Mouse (Mus musculus) embryo, embryonic 9.5 days (tissue): ENCODE measurements around the gene Tcta.
"Not testable (repeated sequence)": the region's sequence is repeated elsewhere in the genome, so short reads cannot be mapped to it uniquely, and the experiment has no call there.

Experiments used
- DNase-seq: peaks from one replicate; pipeline ENCODE4 v3.0.0-alpha.2; 2017; ENCODE audit errors: extremely low spot score

The Tcta gene

GRCm38 (mm10) chr9:108305629-108306520 lies at the start of gene Tcta, which contains the start of gene Rhoa:
Tcta (minus strand) TSS chr9:108306160.
Rhoa (plus strand) TSS chr9:108306129.
- DNase-seq = peak; percentile 97

DNA sequence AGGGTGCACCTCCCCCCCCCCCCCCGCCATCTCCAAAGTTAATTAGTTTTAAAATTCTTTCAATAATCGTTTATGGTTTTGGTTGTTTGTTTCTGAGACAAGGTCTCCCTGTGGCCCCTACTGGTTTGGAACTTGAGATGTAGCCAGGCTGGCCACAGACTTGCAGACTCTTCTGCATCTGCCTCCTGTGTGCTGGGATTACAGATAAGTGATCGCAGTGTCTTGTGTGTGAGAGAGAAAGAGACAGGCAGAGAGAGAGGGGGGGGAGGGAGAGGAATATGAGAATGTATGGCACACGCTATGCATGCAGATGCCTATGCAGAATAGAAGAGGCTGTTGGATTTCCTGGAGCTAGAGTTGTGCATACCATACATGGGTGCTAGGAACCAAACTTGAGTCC lies 43.8 kb upstream of the Tcta start:
- DNase-seq = no peak

GRCm38 (mm10) chr9:108348290-108348680 lies 42.3 kb upstream of the Tcta start:
- DNase-seq = no peak

- DNase-seq = peak; percentile 91
These were observed 41.8 kb upstream of the Tcta start, which contains the start of gene Usp4 for GRCm38 (mm10) chr9:108347540-108348289. Usp4 (plus strand) TSS chr9:108347853.

DNA sequence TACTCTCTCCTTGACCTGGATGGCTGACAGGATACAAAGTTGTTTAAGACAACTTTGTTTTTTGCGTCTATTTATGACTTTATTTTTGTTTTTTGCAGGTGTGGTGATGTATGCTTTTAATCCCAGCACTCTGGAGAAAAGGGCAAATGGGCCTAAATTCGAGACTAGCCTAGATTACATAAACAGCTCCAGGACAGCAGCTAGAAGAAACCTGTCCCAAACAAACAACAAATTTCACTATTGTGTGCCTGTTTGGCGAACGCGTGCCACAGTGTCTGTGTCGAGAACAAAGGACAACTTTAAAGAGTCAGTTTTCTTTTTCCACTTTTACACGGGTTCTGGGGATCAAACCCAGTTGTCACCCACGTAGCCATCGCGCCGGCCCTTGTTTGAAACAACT lies 41.1 kb upstream of the Tcta start:
- DNase-seq = no peak

DNA sequence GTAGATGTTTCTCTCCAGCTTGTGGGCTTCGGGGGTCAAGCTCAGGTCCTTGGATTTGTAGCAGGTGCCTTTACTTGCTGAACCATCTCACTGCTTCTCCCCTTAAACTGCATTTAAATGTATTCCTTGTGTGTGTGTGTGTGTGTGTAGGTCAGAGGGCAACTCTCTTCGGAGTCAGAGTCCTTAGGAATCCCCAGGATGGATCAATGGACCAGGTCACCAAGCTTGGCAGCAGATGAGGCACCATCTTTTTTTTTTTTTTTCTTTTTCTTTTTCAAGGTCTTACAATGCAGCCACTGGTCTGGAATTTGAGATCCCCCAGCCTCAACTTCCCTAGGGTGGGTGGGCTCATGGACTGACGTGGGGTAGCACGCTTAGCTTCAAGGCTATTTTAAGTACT lies 38.5 kb upstream of the Tcta start:
- DNase-seq = no peak

GRCm38 (mm10) chr9:108343835-108344234 lies 37.9 kb upstream of the Tcta start:
- DNase-seq = no peak

- DNase-seq = no peak
These were observed 37.4 kb upstream of the Tcta start for GRCm38 (mm10) chr9:108343331-108343730.

GRCm38 (mm10) chr9:108342301-108342831 lies 36.4 kb upstream of the Tcta start:
- no peak for DNase-seq

DNA sequence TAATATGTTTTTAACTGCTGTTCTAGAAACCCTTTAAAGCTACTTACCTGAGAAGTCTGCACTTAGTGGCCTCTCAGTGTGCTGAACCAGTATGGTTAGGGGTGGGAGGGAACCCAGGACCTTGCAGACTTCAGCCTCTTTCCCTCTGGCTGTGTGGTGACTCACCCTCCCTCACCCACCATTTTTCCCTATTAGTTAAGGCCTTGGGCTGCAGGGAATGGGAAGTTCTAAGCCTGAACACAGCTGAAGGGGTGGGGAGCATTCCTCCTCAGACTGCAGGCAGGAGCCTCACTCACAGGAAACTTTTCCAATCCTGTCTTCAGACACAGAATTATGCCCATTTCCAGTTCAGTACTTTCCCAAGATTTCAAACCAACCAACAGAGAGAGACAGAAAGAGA lies 35.8 kb upstream of the Tcta start:
- DNase-seq = no peak

GRCm38 (mm10) chr9:108341139-108341475 lies 35.1 kb upstream of the Tcta start:
- DNase-seq = no peak

DNA sequence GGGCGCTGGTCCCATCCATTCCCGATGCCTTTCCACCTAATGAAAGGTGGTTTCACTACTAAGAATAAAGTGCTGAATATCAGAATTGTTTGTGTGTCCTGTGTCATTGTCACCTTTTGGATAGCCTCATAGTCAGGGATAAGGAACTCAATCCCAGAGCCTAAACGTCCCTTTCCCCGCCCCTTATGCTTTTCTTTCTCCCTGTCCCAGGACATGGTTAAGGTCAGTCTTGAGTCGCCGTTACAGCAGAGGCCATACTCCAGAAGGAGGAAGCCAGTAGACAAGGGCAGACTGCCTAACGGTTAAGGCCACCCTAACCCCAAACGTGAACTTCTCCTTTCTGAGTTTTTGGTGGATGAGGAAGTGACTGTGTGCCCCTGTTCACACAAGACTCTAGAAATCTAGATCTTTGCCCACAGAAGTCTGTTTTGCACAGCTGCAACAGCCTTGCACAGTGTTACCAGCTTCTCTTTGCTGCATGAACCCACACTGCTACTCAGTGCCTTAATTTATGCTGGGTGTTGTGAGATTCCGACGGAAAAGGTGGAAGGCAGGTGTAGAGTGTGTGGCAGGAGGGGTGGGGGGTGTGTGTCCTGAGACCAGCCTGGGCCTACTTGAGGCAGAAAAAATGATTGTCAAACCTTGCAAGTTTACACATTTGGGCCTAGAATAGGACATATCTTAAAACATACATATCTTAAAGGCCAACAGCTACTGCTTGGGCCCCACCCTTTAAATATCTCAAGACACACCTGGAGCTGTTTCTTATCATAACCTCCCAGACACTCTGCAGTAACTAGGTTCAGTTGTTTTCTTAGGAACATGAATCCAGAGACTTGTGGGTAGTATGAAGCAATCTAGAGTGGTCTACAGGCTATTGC lies 34.5 kb upstream of the Tcta start:
- no peak for DNase-seq

DNA sequence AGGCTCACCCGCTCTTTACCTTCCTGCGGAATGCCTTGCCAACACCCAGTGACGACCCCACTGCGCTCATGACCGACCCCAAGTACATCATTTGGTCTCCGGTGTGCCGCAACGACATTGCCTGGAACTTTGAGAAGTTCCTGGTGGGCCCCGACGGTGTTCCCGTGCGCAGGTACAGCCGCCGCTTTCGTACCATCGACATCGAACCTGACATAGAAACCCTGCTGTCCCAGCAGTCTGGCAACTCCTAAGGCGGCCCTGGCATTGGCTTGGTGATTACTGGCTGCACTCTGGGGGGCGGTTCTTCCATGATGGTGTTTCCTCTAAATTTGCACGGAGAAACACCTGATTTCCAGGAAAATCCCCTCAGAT lies 33.9 kb upstream of the Tcta start:
- DNase-seq = peak; percentile 29

- DNase-seq = peak; percentile 92
These were observed 33.2 kb upstream of the Tcta start, which contains the start of gene Gpx1 for GRCm38 (mm10) chr9:108338886-108339781. Gpx1 (plus strand) TSS chr9:108338903.

DNA sequence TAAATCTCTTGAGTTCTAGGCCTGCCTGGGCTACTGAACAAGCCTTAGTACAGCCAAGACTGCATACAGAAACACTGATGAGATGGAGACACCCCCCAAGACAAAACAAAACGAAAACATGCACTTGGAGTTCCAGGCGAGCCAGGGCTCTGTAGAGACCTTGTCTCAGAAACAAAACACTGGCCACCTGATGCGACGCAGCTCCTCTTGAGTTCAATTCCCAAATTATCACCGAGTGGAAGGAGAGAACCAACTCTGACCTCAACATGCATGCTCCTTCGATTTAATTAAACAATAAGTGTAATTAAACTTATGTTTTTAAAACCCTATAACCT lies 32.6 kb upstream of the Tcta start:
- no peak for DNase-seq

DNA sequence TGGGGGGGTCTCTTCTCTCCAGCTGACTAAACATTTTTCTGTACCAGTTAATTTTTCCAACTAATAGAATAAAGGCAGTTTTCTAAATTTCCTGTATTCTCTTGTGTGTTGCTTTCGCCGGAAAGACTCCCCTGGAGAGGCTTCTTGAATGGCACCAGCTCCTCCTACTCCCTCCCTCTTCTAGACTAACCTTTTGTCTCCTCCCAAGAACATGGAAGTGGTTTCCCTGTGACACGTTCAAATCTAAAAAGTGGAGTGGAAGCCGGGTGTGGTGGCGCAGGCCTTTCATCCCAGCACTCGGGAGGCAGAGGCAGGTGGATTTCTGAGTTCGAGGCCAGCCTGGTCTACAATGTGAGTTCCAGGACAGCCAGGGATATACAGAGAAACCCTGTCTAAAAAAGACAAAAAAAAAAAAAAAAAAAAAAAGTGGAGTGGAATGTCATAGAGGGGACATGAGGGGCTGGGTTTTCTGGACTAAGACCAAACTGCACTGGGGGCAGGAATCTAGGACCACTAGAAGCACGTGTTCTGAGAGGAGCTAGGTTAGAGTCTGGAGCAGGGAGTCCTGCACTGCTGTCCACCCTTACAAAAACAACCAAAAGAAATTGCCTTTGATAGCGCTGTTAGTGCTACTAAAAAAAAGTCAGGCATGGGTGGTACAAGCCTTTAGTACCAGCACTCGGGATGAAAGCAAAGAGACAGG lies 32.0 kb upstream of the Tcta start:
- DNase-seq = no peak

GRCm38 (mm10) chr9:108325811-108326210 lies 19.9 kb upstream of the Tcta start:
- DNase-seq = no peak

DNA sequence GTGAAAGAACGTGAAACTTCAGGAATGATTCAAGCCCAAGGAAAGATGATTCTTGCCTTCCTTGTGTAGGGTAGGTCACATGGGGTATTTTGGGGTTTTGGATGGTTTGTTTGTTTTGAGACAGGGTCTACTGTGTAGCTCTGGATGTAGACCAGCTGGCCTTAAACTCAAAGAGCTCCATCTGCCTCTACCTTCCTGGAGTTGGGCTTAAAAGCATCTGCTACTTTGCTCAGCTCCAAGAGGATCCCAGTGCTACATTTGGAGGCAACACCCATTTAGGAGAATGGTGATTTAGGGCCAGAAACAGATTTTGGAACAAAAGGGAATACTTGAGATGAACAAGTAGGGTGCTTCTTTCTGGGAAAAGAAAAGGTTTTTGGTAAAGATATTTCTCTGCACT lies 18.8 kb upstream of the Tcta start:
- no peak for DNase-seq

- not testable (repeated sequence) for DNase-seq
These were observed 16.1 kb upstream of the Tcta start for GRCm38 (mm10) chr9:108322054-108322453.

DNA sequence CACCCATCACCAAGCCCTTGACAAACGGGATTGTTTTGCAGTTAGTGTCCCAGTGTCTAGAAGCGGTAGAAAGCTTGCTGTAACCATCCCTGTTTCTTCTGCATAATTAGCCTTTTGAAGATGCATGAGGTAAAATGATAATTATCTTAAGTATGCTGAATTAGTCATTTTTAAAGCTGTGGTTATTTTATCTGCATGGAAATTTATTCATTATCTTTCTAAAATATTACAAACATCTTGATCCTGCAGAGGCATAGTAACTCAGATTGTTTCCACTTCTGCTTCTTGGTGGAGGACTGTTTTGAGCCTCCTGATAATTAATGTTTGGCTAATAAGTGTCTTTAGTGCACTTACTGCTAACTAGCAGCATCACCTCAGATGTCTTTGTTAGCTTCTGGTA lies 12.5 kb upstream of the Tcta start:
- DNase-seq = no peak
